Mouse (Mus musculus) liver, embryonic 18 days (tissue): Measurements from ENCODE around the gene Sap18. TPM values are rescaled to one million over a fixed set of nuclear protein-coding genes. Genes with fewer than 3 reads are reported as not detected.

ENCODE experiments used
- polyA plus RNA-seq: library from polyadenylated mRNA; depleted of rRNA; stranded (reverse); fragments of >200 nt; gene quantifications from 2 replicates; pipeline ENCODE4 v1.2.3, GENCODE M21; 2012; rRNA removed

The Sap18 gene
- polyA plus RNA-seq, result 10.9 and 12.7 TPM in 2 replicates

GRCm38 (mm10) chr14:57797991-57798931, at the start of gene Sap18:
Sap18 (plus strand) TSS chr14:57798180.

GRCm38 (mm10) chr14:57758237-57758636, 39.7 kb upstream of the Sap18 start, which contains the start of gene Lats2:
Lats2 (minus strand) TSS chr14:57758388.

GRCm38 (mm10) chr14:57825788-57826751, 28.1 kb downstream of the Sap18 start, which contains the start of the genes Ska3 and Mrpl57:
Ska3 (minus strand) TSS chr14:57826185.
Mrpl57 (plus strand) TSS chr14:57826234.

Other genes starting within 250 kb of the Sap18 start
- 8.3 and 9.5 TPM in 2 replicates for gene Eef1akmt1, start 226.6 kb upstream of the Sap18 start, polyA plus RNA-seq
- gene Xpo4, start 132.8 kb upstream of the Sap18 start, polyA plus RNA-seq, result 3.7 and 4.2 TPM in 2 replicates
- not detected in 2 replicates for gene Gm49361, start 52.1 kb upstream of the Sap18 start, polyA plus RNA-seq
- gene Lats2, start 39.8 kb upstream of the Sap18 start, polyA plus RNA-seq, result 5.2 and 6.0 TPM in 2 replicates
- gene Ska3, start 28.0 kb downstream of the Sap18 start, polyA plus RNA-seq, result 3.8 and 4.1 TPM in 2 replicates
- 38.8 and 41.2 TPM in 2 replicates for gene Mrpl57, start 28.1 kb downstream of the Sap18 start, polyA plus RNA-seq
- 4.9 and 5.2 TPM in 2 replicates for gene Zdhhc20, start 92.1 kb downstream of the Sap18 start, polyA plus RNA-seq
- gene Micu2, start 201.1 kb downstream of the Sap18 start, polyA plus RNA-seq, result 14.1 and 16.3 TPM in 2 replicates